Mouse (Mus musculus) Patski (cell line): Measurements from ENCODE around the gene Ruvbl1. TPM values are rescaled to one million over a fixed set of nuclear protein-coding genes. Genes with fewer than 3 reads are reported as not detected.

Experiments used
- ATAC-seq: fragments of 100-300 bp; one replicate; pipeline ENCODE4 v1.8.0; 2021
- CTCF ChIA-PET: fragments of 350-600 bp; sonication (Branson Sonifier 250); formaldehyde crosslinking; loops from one replicate; lab custom pipeline; 2022; ENCODE audit warnings: inconsistent platforms; lab: Charles Lee
- POLR2A ChIA-PET: fragments of 350-600 bp; sonication (Branson Sonifier 250); formaldehyde crosslinking; loops from one replicate; lab custom pipeline; 2022; ENCODE audit warnings: antibody characterized with exemption, inconsistent platforms; lab: Charles Lee
- DNase-seq: peaks from one replicate; pipeline ENCODE4 v3.0.0-alpha.2; 2011; ENCODE audit warnings: low read depth, low spot score
- H3K27me3 ChIP-seq: fragments of 371-371 bp; one replicate; pipeline ENCODE4 v1.5.1; 2021
- CTCF ChIP-seq: fragments of 100-300 bp; IDR thresholded peaks from one replicate; pipeline ENCODE4 v1.5.1; 2021
- in situ Hi-C: fragments of 300-500 bp; cut with MboI; formaldehyde crosslinking; loops from 3 replicates; pipeline ENCODE4 v1.11.1; 2018; ENCODE audit warnings: low pct_unique_long_range_greater_than_20kb, mixed read lengths
- polyA plus RNA-seq: library from polyadenylated mRNA; unstranded; gene quantifications from one replicate; pipeline ENCODE4 v1.2.3, GENCODE M21; 2021

The Ruvbl1 gene
- polyA plus RNA-seq, 1 experiment from 2014 or later, result 76.2 TPM

DNA sequence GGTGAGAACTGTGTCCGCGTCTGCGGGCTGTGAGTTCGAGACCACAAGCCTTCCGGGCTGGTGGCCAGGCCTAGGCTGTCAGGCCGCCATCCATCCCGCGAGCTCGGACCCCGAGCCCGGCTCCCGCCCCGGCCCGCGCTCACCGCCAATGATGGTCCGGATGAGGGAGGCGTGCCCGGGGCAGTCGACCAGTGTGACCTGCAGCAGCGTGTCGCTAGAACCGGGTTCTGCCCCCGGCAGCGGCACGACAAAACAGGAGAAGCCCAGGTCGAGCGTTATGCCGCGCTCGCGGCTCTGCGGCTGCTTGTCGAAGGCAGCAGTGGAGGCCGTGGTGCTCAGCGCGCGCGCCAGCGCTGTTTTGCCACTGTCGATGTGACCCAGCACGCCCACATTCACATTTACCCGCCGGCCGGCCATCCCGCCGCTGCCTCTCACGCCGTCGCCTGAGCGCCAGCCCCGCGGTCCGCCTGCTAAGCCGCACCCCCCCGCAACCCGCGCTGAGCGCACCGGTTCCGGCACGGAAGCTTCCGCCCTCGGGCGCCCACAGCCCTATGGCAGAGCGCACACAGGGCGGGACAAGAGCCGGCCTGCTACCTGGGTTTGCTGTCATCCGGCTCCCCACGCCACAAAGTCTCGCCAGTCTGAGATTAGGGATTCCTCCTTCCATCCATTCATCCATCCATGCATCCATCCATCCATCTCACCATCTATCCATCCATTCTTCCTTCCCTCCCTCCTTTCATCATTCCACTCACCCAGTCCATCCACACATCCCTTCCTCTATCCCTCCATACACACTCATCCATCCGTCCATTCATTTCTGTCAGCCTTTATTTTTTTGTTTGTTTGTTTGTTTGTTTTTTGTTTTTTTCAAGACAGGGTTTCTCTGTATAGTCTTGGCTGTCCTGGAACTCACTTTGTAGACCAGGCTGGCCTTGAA, 18.9 kb upstream of the Ruvbl1 start, which contains the start of gene Eefsec:
TSS of gene Eefsec (minus strand) at position 477 of the 940 bp plus-strand sequence.
- ATAC-seq (peak; percentile 53), DNase-seq (peak; percentile 12)
- CTCF ChIA-PET, result interaction anchor here (0.7 kb wide), 1 partner anchor 372 kb away, joined by 3 read pairs; no protein-coding TSS in a partner anchor
- in situ Hi-C loops, result no loop called here
- POLR2A ChIA-PET, result no interaction called here
- TF ChIP-seq CTCF, result no peak
- peaks cover 3% of the 10 kb centered on the region for H3K27me3 ChIP-seq

DNA sequence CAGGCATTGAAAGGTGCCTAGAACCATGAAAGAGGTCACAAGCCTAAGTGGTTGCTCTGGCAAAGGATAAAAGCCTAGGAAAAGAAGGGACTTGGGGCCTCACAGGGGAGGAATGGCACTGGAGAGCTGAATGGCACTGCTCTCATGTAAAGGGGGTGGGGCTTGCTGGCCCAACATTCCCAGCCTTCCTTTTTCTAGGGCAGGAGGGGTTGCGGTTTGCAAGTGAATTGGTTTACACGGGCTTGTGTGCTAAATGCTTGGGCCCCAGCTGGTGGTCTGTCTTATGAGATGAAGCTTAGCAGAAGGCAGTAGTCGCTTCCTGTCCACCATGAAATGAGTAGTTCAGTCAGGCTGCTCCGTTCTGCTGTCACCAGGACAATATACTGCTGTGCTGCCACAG, 17.8 kb upstream of the Ruvbl1 start:
- H3K27me3 ChIP-seq, result peaks cover 7% of the 10 kb centered on the region
- ATAC-seq (no peak), DNase-seq (no peak)
- in situ Hi-C loops, result no loop called here
- POLR2A ChIA-PET, result no interaction called here
- CTCF ChIA-PET, result no interaction called here
- TF ChIP-seq CTCF, result no peak

DNA sequence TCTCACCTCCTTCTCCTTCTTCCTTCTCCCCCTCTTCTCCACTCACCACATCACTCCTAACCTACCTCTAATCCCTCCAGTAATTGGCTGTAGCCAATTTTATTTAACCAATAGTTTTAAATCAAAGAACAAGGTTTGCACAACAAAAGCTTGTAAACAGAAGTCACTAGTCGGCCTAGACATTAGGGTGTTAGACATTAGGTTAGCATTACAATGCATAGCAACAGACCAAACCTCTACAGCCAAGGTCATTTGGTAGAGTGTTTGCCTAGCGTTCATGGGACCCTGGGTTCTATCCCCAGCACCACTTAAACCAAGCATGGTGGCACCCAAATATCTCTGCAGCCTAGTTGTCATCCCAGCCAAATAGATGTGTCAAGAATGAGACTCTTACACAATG, 10.7 kb upstream of the Ruvbl1 start:
- no peak for TF ChIP-seq CTCF
- peaks cover 26% of the 10 kb centered on the region for H3K27me3 ChIP-seq
- ATAC-seq, result no peak
- ChIA-PET POLR2A (no interaction called here), CTCF (no interaction called here)
- in situ Hi-C loops, result no loop called here
- no peak for DNase-seq

DNA sequence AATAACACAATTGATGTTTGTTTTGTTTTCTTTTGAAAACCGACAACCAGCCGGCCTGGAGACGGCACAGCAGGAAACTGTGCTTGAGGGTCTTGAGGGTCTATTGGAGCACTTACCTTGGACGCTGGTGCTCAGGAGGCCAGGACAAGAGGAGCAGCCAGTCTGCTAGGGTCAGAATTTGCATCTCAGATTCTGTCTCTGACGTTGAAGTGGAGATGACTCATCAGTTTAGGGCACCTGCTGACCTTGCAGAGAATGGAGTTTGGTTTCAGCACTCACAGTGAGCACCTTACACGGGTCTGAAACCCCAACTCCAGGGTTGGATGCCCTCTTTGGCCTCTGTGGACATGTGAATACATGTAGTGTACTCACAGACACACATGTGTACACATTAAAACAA, 4.7 kb downstream of the Ruvbl1 start:
- CTCF ChIA-PET, result no interaction called here
- in situ Hi-C loops, result no loop called here
- ATAC-seq, result no peak
- no peak for DNase-seq
- TF ChIP-seq CTCF, result no peak
- no peaks in the 10 kb centered on the region for H3K27me3 ChIP-seq
- POLR2A ChIA-PET, result no interaction called here

DNA sequence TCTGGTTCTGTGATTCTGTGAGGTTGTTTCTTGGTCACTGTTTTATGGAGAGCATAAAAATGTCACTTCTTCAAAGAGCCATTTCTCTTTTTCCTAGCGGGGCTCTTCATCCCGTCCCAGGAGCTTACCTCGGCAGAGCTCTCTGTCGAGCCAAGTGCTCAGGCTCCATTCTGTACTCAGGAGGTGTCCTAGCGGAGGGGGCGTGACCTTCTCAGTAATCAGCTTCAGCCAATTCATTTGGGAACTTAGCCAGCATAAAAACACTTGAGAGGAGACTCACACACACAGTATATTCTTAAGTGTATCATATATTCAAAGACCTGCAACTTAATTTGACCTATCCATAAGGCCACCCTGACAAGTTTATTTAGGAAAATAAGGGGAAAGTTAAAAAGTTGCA, 15.2 kb downstream of the Ruvbl1 start:
- DNase-seq (no peak), ATAC-seq (no peak)
- CTCF ChIA-PET, result no interaction called here
- H3K27me3 ChIP-seq, result no peaks in the 10 kb centered on the region
- in situ Hi-C loops, result loop anchor here (25.0 kb wide), 1 partner anchor 568 kb away; the partner anchor contains the start of gene Hmces
- POLR2A ChIA-PET, result no interaction called here
- no peak for TF ChIP-seq CTCF

DNA sequence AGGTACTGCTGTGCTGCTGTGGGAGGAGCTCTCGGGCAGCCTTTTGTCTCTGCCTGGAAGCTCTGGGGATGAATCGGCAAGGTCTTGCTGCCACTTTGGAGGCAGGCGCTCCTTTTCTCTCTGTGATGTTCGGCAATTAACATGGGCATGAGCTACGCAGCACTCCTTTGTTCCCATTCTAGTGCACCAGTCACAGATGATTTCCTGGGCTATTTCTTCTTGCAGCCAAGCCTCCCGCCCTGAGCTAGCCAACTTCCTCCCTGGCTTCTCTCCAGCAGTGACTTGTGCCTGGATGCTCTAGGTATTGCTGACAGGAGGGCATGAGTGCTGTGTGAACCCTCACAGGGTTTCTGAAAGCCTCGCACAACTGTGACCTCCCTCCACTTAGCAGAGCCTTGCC, 17.9 kb downstream of the Ruvbl1 start:
- DNase-seq (no peak), ATAC-seq (no peak)
- POLR2A ChIA-PET, result no interaction called here

DNA sequence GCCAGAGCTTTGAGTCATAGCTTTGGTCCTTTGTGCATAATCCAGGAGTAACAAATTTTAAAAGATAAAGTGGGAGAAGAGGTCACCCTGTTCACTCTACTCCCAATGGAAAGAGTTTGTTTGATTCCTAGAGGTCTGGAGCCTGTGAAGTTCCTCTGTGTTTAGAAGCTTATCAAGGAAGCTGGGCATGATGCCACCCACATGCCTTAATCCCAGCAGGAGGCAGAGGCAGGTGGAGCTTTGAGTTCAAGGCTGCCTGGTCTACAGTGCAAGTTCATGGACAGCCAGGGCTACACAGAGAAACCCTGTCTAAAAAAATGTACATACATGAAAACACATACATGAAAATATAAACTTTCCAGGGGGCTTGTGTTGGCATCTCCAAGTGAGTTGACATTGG, 18.7 kb downstream of the Ruvbl1 start:
- POLR2A ChIA-PET, result no interaction called here
- CTCF ChIA-PET, result no interaction called here
- ATAC-seq (no peak), DNase-seq (no peak)
- in situ Hi-C loops, result loop anchor here (25.0 kb wide), 1 partner anchor 572 kb away; the partner anchor contains the start of gene Hmces
- no peaks in the 10 kb centered on the region for H3K27me3 ChIP-seq
- no peak for TF ChIP-seq CTCF

More for the DNA sequence above, 17.9 kb downstream of the Ruvbl1 start:
- no peak for TF ChIP-seq CTCF
- H3K27me3 ChIP-seq, result no peaks in the 10 kb centered on the region
- CTCF ChIA-PET, result interaction anchor here (1.3 kb wide), 1 partner anchor 9 kb away, joined by 4 read pairs; no protein-coding TSS in a partner anchor
- in situ Hi-C loops, result loop anchor here (25.0 kb wide), 1 partner anchor 571 kb away; the partner anchor contains the start of gene Hmces

DNA sequence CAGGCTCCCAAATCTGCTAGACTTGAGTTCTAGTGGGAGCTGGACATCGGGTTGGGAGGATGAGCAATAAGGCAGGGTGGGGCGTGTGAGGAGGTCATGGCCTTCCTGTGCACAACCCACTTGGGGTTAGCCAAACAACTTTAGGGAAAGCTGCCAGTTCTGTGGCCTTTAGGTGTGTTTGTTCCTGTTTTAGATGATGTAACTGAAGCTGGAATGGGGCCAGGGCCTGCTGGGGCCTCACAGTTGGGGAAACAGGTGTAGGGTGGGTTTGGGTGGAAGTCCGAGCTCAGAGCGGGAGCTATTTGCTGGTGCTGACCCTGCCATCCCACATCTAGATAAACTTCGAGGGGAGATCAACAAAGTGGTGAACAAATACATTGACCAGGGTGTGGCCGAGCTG, 20.2 kb downstream of the Ruvbl1 start:
- no peaks in the 10 kb centered on the region for H3K27me3 ChIP-seq
- DNase-seq (no peak), ATAC-seq (no peak)
- in situ Hi-C loops, result loop anchor here (25.0 kb wide), 1 partner anchor 573 kb away; the partner anchor contains the start of gene Hmces
- CTCF ChIA-PET, result no interaction called here
- no peak for TF ChIP-seq CTCF
- POLR2A ChIA-PET, result interaction anchor here (0.6 to 0.7 kb wide), 2 partner anchors 27 to 589 kb away, joined by 3 read pairs; no protein-coding TSS in a partner anchor

DNA sequence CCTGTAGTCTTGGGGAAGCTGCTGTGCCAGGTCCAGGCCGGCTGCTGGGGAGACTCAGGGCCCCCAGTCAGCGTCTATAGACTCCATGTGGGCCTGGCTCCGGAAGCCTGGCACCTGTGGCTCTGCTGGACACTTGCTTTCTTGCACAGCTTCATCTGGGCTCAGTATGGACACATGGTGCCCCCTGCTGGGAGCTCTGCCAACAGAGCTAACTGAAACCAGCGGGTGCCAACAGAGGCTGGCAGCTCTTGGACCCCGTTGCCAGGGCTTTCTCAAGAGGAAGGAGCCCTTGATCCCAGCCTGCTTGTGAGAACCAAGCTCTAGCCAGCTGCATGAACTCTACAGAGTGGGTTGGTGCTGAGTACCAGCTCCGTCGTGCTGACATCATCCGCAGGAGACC, 21.7 kb downstream of the Ruvbl1 start:
- ATAC-seq, result no peak
- in situ Hi-C loops, result loop anchor here (25.0 kb wide), 1 partner anchor 575 kb away; the partner anchor contains the start of gene Hmces
- CTCF ChIA-PET, result interaction anchor here (0.8 to 1.7 kb wide), 4 partner anchors 23 to 373 kb away, joined by 3 read pairs; no protein-coding TSS in a partner anchor
- no peak for DNase-seq
- H3K27me3 ChIP-seq, result no peaks in the 10 kb centered on the region
- POLR2A ChIA-PET, result no interaction called here
- no peak for TF ChIP-seq CTCF

DNA sequence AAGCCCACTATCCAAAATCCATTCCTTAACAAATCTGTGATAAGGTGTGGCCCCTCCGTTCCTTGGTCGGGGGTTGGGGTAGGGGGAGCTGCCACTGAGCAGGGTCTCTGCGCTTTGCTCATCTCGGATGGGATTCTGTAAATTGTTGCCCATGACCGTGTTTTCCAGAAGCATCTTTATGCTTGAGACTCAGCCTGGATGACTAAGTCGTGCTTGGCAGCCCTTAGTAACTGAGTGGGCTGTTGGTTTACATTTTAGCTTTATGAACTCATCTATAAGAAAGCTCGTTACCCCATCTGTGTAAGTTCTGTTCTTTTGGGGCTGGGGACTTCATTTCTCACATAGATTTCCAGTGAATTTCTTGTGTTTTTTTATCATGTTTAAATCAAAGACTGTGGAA, 23.8 kb downstream of the Ruvbl1 start:
- TF ChIP-seq CTCF, result no peak
- DNase-seq (no peak), ATAC-seq (no peak)
- H3K27me3 ChIP-seq, result no peaks in the 10 kb centered on the region
- ChIA-PET POLR2A (no interaction called here), CTCF (interaction anchor here (1.5 kb wide), 1 partner anchor 365 kb away, joined by 4 read pairs; no protein-coding TSS in a partner anchor)
- in situ Hi-C loops, result loop anchor here (25.0 kb wide), 1 partner anchor 577 kb away; the partner anchor contains the start of gene Hmces
